Mouse (Mus musculus): ENCODE data around the gene Arhgap22.

Gene Arhgap22

DNA sequence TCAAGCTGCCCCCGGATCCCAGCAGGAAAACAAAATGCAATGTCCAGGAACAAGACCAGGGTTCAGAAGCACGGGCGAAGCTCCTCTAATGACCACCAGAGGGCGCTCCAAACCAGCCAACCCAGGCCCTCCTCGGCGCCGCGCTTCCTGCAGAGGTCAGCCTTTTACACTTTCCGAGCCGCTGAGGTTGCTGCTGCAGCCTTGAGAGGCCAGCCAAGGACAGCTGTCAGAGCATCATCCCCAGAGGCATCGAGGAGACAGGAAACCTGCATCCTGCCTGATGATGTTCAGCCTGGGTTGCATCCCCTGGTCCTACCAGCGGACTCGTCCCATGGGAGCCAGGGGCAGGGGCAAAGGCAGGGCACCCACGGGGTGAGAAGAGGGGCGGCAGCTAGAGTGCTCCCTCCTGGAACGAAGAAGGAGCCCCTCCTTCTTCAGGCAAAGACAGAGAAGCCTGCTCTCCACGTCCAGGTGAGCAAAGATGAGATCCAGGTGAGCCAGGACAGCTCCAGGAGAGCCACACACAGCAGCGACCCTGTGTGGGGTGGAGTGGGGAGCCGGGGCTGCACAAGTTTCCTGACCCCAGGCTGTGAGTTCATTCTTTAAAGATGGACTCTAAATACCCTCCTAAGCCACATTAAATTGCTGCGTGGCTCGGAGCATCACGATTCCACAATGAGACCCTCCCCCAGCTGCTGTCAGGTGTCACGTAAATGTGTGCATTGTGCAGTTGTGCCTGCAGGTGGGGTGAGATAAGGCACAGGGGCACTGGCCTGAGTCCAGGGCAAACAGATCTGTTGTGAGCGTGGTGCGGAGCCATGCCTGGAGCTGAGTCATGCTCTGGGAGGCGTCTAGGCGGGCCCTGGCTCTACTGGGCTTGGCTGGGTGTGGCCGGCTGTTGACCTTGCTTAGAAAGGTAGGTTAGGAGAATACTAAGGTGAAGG is at the start of gene Arhgap22:
TSS of gene Arhgap22 (plus strand) at position 204 of the 944 bp plus-strand sequence.
- peak; percentile 79 to 87 for DNase-seq

DNA sequence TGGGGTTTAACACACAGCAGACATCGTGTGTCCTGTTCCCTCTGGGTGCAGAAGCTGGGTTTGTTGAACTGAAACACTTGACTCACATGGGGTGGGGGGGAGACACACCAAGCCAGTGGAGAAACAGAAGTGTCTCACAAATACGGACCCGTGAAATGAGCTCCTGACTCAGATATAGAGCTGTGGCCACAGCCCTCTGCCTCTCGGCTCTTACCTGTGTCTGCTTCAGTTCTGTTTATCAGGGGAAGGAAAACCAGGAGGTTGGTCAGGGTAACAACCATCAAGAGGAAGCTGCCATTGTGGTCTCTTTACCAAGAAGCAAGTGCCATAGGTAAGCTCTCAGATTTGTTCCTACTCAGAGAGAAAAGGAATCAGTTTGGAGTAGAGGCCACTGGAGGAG is 45.1 kb upstream of the Arhgap22 start:
- DNase-seq, result no peak

DNA sequence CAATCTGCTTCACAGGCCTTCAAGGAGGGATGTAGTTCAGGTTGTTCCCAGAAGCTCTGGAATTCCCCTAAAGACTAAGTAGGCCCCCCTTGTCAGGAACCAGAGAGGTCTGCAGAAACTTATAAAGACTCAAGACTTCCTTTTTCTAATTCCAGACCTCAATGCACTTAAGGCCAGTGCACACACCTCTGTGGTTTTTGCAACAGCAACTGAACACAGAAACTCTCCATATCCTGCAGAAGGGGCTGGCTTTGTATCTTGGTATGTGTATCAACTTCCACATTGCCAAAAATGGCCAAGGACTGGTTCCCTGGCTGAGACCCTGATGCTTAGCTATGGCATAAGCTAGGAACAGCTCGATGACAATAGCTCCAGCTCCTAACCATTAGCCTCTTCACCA is 41.9 kb upstream of the Arhgap22 start:
- DNase-seq, result no peak

DNA sequence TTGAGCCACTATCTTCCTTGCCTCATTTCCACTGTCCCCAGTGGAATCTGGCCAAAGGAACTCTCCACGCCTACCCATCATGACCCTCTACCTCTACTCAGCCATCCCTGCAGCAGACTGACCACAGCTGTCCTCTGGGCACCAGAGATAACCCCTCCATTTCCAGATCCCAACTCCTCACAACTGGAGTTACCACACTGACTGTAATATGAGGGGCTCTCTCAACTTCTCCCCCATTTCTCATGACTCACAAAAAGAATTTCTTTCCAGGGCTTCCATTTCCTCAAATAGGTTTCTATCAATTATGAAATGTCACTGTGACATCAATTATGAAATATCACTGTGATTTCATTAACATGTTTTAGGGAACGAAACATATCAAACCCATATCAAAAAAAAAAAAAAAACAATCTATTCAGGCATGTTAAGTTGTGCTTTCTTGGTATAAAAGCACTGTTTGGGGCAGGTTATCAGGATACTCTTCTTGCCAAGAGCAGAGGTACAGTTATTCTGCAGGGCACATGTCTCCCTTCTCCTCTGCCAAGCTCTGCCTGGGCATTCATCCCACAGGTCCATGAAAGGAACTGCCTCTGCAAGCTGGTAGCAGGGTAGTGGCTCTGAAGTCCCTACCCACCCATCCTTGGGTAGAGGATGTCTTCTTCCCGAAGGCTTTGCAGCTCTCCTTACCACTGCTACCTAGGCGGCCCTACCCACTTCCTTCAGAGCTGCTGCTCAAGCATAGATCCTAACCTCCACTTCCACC is 38.6 kb upstream of the Arhgap22 start:
- DNase-seq, result no peak

DNA sequence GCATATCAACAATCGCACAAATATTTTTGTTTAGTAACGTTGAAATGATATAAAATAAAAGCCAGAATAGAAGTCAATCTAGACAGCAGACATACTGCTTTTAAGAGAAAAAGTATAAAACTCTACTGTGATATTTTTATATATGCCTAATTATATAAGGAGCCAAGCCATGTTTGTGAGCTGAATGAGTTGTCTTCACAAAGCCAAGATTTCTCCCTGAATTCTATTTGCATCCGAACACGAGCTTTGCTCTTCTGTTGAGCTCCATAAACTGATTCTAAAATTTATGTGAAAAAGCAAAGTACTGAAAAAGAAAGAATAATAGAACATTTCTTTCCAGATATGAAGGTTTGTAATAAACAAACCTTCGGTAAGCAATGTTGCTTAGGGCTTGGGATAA is 33.7 kb upstream of the Arhgap22 start:
- no peak for DNase-seq

DNA sequence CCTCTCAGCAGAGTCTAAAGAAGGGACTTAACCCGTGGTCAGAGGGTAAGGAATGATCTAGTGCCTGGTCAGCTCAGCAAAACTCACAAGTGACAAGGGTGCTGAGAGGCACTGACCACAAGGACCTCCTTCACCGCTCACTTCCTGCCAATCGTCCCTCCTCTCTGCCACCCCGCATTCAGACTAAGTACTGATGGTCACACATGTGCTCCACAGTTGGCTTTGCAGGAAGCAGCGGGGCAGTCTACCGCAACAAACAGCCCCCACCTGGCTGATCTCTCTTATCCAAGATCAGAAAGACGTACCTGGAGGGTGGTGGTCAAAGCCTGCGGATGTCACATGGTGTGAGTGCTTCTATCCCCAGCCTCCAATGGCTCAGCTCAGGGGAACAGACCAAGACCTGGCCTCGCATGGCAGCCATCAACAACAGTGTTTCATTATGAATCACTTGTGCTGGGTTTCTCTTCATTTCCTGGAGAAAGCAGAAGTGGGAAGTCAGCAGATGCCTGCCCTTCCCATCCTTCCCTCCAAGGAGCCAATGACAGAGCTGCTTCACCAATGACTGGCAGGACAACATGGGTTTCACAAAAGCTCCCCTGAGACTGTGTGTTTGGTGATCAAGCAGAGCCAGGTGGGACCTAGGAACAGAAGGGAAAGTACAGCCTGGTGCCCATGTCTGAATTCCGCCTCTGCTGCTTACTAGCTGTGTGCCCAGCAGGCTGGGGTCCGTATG is 28.6 kb upstream of the Arhgap22 start, which contains the start of gene Wdfy4:
TSS of gene Wdfy4 (minus strand) at position 441 of the 733 bp plus-strand sequence.
- peak; percentile 51 to 56 for DNase-seq

DNA sequence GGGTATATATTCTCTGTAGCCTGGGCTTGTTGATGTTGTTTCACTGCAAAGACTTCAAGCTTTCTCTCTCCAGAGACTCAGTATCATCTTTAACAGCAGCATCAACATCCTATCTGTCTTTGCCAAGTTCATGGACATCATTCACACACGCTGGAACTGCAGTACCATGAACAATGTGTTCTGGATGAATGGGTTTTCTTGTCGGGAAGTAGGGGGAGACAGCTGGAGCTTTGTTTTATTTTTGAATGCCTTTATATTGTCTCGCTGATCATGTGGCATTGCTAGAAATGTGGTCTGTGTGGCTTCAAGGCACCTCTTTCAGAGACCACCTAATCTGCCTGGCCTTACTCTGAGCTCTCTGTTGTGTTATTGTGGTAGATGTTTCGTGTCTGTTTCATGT is 26.6 kb upstream of the Arhgap22 start:
- DNase-seq, result no peak

DNA sequence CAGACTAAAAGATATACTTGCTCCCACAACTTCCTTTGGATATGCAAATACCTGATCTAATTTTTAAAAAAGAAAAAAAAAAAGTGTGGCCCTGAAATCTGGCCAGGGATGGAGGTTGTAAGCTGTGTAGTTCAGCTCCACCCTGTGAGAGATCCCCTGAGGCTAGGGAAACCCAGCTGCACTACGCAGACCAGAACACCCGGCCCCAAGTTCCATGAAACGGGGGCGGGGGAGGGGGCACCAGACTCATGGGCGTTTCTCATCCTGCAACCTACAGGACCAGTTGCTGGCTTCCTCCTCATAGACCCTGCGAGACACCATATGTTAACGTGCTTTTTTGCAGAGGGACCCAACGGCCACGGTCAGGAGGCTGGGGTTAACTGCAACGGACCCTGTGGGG is 24.6 kb upstream of the Arhgap22 start:
- DNase-seq, result no peak

DNA sequence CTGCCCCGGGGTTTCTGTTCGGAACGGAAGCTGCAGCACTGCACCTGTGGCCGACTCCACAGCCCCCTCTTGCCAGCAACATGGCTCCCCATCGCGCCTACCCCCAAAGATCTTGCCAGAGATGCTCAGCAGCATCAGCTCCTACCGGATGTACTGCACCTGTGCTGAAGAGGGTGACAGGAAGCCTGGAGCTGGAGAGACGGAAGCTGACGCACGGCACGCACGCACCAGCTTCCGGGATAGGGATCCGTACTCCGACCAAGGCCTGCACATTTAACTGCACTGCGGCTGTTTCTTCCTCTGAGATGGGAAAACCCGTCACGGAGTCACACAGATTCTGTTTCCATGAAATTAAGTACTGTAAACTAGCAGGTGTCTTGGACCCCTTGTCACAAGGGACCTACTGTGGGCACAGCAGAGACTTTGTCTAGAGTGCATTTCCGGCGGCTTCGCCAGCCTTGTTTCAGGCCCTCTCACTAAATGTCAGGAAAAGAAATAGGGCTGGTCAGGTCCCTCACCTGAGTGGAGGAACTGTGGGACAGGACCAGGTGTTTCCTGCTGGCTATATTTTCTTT is 23.9 kb upstream of the Arhgap22 start:
- no peak for DNase-seq

DNA sequence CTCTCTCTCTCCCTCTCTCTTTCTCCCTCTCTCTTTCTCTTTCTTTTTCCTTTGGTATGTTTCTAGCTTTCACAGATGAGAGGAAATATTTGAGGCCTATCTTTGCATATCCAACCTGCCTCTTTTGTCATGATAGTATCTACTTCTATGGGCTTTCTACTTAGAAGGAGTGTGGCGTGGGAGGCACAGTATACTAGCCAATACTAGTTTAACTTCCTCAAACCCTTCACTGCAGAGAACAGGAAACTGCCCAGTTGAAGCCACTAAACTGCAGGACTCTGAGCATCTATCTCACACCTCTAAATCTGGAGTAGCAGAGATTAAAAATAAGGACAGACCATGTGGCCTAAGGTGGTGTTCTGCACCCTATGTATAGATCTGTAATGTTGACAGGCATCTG is 23.2 kb upstream of the Arhgap22 start:
- no peak for DNase-seq

DNA sequence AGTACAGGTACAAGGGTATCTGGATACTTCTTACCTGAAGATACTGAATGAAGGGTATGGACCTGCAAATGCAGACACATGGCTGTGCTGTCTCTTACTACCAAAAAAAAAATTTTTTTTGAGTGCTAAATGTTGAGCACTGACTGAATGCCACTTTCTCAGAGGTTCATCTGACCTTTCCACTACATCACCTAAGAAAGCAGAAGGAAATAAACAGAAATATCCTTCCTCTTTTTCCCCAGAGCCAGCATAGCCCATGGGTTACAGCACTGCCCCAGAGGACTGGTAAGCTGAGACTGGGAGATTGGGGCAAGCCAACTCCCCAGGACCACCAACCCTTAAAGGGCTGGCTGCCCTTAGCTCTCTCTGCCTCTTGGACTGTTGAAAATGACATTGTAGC is 20.1 kb upstream of the Arhgap22 start:
- no peak for DNase-seq

DNA sequence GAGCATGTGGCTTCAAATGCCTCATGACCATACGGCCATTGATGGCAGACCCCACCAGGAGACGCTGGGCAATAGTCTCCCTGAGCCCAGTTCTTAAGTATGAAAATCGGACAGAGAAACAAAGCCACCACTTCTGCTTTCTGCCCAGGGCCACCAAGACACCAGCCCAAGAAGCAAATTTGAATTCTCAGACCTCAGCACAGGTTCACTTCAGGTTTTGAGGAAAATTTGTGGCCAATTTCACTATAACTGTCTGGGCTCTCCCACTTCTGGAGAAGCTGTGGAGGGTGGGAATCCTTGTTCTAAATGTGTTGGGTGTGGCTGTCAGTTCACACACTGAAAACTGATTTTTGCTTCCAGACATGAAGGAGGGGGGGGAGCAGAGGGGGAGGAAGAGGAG is 19.6 kb upstream of the Arhgap22 start:
- DNase-seq, result peak in 1 of 2 experiments; percentile 20

DNA sequence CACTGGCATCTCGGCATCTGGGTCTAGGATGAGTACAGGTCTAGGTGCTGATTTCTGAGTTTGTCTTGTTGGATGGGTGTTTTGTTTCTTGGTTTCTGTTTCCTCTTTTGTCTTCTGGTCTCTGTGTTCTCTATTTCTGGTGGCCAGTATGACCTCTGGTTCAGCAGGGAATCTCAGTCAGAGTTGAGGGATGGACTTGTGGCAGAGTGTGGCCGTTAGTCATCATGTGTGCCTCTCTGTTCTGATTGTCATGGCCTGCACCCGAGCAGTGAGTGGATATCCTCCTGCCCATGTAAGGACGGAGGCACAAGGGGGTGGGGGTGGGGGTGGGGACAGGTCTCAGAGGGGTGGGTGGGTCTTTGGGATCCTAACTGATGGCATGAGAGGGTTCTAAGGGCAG is 11.7 kb upstream of the Arhgap22 start:
- no peak for DNase-seq

DNA sequence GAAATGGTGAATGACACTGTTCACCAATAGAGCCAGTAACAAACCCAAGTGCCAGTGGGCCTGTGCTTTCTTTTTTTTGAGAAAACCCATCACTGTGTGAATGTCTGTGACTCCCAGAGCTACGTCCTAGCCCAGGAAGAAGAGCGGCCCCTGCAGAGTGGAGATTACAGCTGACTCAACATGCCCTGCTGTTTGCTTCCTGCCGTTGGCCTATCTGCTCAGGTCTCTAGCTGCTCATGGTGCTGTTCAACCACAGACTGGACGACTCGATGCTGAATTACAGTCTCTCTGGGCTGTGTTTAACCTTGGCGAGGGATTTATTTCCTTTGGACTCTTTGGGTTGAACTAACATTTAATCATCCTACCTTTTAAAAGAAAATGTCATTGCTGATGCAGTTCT is 10.9 kb upstream of the Arhgap22 start:
- no peak for DNase-seq

DNA sequence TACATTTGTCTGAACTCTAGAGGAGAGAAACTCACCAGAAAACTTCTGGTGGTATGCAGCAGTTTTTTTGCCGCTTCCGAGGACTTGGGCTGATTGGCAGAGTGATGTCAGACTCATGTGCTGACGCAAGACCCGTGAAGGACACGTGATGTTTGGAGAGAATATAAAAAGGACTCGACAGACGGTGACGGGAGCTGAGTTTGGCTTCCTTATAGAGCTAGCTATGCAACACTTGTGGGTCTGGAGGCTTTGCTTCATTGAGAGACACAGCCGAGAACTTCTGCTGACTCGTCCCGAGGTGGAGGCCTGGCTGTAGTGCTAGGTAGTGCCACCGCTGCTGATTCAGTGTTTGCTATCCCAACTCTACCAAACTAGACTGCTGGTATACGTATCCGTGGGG is 10.0 kb upstream of the Arhgap22 start:
- peak in 1 of 2 experiments; percentile 42 for DNase-seq

DNA sequence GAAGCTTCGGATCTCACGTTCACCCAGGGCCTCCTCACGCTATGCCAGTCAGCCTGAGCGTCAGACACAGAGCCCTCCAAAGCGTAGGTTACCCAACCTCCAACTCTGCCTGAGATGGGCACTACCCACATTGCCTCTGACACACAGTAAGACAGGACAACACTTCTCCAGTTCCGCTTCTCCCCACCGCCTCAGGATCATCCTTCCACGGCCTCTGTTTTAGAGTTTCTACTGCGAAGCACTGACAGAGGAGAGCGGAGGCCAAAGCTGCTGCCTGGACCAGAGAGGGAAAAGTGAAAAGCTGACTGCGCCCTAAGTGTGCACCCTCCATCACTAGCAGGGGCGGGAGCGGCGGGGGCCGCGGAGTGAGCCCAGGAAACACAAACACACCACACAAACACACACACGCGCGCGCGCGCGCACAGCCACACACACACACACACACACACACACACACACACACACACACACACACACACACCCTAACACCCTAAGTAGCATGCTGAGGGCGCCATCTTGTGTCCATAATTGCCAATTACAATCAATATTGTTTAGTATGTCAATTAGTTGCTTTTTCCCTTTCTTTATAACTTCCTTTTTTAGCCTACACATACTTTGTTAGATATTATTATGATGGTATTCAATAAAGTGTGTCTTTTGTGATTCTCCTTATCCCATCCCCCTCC is 8.4 kb upstream of the Arhgap22 start:
- DNase-seq, result no peak

DNA sequence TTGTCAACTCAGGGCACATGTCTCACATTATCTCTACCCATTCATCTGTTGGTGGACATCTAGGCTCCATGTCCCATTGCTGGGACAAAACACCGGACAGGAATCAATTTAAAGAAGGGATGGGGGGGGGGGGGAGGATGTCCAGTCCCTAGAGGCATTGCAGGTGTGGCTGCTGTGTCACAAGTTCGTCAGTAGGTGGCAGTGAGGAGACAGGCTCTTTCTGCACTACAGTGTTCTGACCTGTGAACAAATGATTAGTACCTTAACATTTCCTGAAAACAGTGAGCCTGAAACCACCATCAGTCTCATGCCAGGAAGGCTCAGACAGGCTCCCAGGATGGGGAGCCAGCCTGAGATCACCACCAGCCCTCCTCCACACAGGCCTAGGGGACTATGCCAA is 6.8 kb upstream of the Arhgap22 start:
- peak in 1 of 2 experiments; percentile 36 for DNase-seq

DNA sequence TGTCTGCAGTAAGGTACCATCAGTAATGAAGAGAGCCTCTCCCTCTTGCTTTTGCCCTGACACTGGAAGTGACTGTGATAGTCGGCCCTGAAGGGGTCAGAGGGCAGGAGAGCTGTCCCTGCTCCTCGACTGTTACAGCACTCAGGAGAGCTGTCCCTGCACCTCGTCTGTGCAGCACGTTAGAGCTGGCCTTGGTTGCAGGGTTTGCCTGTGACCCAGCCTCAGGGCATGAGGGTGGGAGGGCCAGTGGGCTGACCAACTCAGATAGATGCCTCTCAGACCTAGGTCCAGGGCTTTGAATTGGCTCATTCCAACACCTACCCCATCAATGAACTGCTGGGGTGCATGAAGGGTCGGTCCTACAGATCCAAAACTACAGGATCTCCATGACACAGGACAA is 5.5 kb upstream of the Arhgap22 start:
- no peak for DNase-seq

DNA sequence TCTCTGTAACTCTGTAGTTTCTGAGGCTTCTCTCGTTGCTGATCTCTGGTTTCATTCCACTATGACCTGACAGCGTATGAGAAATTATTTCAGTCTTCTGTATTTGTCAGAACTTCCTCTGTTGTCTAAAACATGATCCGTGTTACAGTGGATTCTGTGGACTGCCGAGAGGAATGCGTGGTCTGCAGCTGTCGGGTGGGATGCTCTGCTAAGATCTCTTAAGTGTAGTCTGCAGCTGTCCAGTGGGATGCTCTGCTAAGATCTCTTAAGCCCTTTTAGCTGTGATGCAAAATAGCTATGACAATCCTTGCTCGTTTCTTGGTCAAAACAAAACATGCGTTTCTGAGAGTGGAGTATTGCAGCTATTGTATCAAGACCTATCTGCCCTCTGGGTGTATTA is 3.0 kb upstream of the Arhgap22 start:
- no peak for DNase-seq

DNA sequence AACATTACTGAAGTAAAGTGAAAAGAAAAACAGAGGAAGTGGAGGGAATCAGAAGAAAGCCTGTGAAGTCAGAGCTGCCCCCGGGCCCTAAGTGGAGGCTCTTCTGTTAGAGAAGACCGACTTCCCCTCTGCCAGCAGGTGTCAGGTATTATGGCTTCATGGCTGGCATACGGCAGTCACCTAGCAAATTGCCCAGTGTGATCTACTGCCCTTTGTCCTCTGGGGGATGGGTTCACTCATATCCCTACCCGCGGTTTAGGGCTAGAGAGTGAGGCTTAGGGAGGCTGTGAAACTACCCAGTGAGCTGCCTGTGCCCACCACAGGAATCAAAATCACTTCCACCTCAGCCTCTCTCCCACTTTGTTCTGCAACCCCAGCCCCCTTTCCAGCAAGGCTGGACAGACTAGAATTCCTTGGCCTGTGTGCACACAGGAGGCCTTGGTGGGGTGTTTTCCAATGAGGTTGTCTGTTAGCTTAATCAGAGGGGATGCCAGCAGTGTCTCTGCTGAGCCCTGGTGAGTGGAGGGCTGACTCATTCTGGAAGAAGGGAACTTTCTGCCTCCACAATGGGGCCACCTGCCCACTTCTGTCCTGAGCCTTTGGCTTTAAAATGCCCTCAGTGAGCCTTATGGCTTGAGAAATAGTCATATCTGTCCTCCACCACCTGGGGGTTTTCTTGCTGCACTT is 1.4 kb upstream of the Arhgap22 start:
- DNase-seq, result no peak

DNA sequence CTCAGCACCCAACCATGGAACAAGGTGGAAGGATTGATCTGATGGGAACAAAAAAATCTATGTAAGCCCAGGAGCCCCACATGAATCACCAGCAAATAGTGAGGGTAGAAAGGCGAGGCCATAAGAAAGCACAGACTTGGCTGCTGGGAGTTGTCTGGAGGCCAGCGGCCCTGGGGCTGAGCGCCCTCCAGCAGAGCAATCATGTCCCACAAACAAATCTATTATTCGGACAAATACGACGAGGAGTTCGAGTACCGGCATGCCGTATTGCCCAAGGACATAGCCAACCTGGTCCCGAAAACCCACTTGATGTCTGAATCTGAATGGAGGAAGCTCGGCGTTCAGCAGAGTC is 892 bp upstream of the Arhgap22 start:
- DNase-seq, result no peak

DNA sequence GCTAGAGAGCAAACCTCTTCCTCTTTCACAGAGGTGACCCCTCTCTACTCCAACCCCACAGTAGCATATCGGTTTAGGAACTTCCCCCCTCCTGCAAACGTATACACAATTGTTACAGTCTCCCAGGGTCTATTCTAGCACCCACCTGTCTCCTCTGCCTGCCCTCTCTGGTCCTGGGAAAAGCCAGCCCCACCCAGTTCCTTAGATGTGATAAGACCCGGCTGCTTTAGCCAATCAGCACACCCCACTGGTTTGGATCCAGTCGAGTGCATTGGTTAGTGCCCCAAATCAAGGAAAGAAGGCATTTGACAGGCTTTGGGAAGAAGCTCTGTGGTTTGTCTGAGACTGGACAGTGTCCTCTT is 922 bp downstream of the Arhgap22 start:
- DNase-seq, result no peak

Data from lung, postnatal 4 days (tissue).